Mouse (Mus musculus) ovary, postnatal 10 days (tissue): Measurements from ENCODE around the gene H2-Q7.
"Not testable (repeated sequence)": the region's sequence is repeated elsewhere in the genome, so short reads cannot be mapped to it uniquely, and the experiment has no call there.

Source experiments
- DNase-seq: peaks from one replicate; pipeline ENCODE4 v3.0.0; 2022; ENCODE audit warnings: low spot score

The H2-Q7 gene

DNA sequence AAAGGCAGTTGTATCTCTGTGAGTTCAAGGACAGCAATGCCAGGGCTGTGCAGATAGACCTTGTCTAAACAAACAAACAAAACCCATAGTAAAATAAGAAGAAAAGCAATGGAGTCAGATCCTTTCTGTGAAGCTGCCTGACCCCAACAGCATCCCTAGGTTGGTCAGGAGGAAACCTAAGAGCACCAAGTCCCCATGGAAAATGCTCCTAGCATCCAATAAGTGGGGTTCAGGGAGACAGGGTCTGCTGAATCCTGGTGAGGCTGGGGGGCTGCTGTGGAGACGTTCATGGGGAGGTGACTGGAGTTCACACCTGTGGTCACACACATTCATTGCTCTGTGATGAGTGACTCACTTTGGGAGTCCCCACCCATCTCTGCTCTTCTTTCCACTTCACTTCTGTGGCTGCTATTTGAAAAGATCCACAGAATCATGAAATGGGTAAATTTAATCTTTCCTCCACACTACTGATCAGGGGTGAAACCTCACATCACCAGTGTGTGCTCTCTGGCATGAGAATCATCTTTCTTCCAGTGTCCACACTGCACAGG, 1.5 kb upstream of the H2-Q7 start:
- DNase-seq: not testable (repeated sequence)

DNA sequence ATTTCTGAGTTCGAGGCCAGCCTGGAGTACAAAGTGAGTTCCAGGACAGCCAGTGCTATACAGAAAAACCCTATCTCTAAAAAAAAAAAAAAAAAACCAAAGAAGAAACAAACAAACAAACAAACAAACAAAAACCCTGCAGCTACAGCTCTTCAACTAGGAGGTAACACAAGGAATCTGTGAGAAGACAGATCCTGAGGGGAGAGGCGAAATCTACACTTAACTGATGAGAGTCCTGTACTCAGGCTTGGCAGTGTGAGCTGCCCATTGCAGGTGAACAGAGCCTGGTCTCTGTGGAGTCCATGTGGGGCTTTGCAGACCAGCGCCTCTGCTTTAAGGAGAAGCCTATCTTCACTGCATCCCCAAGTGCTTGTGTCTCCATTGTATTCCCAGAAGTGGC, 560 bp upstream of the H2-Q7 start:
- not testable (repeated sequence) for DNase-seq

DNA sequence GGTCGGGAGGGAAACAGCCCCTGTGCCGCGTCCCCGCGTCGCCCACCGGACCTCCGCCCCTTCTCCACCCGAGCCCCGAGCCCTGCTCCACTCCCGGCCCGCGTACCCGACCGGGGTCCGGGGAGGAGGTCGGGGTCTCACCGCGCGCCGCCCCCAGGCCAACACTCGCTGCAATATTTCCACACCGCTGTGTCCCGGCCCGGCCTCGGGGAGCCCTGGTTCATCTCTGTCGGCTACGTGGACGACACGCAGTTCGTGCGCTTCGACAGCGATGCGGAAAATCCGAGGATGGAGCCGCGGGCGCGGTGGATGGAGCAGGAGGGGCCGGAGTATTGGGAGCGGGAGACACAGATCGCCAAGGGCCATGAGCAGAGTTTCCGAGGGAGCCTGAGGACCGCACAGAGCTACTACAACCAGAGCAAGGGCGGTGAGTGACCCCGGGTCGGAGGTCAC, 366 bp downstream of the H2-Q7 start:
- not testable (repeated sequence) for DNase-seq

GRCm38 (mm10) chr17:35439925-35440645, 1.1 kb downstream of the H2-Q7 start:
- DNase-seq: not testable (repeated sequence)

GRCm38 (mm10) chr17:35442376-35442775, 3.4 kb downstream of the H2-Q7 start:
- not testable (repeated sequence) for DNase-seq

DNA sequence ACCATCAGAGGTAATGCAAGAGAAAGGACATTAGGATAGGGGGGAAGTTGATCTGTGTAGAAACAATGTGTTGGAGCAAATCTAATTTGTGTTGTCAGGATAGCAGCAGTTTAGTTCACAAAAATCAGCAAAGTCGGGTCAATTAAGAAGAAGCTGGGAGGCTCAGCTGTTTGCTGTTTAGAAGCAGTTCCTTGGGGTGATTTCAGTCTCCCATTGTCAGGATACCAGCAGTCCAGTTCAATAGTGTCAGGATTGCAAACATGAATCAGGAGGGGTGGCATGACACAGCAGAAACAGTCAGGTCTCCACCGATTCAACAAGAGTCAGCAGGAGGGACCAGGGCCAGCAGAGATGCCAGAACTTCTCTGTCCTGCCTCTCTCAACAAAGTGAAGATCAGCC, 5.6 kb downstream of the H2-Q7 start:
- not testable (repeated sequence) for DNase-seq

DNA sequence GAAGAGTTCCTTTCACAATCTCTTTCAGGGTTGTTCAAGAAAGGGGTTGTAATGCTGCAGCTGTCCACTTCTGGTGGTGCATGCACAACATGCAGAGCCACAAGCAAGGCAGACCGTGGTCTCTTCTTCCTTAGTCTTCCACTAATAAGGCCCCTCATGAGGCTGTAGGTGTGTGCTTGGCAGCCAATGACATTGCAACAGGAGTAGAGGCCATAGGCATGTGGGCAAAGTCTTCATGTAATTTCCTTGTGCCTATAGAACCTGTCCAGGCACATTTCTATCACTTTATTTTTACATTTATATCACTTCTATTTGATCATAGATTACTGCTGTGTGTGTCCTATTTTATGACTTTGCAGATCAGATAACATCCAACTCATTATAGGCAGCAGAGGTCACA, 19.3 kb downstream of the H2-Q7 start:
- DNase-seq: not testable (repeated sequence)

DNA sequence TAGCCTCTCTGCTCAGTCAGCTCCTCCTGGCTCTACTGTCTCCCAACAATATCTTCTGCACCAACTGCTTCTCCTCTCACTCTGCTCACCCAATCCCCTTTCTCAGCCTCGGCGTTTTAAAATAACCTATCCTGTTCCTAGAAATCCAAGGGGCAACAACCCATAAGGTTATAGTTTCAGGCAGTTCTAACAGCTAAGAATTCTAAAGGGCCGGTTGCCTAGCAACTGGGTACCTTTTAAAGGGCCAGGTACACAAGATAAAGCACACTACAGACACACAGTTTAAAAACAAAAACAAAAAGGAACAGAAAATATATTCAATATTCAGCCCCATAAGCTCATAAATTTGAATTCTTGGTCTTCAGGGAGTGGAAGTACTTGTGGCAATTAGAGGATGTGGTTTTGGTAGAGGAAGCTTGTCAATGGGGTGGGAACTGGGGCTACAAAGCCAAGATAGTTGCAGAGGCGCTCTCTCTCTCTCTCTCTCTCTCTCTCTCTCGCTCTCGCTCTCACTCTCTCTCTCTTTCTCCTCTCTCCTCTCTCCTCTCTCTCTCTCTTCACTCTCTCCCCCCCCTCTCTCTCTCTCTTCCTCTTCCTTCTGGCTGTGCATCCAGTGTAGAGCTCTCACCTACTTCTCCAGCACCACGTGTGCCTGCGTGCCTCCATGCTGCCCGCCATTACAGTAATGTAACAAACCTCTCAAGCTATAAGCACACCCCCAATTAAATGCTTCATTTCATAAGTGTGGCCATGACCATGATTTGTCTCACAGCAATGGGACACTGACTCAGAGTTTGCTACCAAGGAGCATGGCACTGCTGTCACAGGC, 21.8 kb downstream of the H2-Q7 start:
- not testable (repeated sequence) for DNase-seq

DNA sequence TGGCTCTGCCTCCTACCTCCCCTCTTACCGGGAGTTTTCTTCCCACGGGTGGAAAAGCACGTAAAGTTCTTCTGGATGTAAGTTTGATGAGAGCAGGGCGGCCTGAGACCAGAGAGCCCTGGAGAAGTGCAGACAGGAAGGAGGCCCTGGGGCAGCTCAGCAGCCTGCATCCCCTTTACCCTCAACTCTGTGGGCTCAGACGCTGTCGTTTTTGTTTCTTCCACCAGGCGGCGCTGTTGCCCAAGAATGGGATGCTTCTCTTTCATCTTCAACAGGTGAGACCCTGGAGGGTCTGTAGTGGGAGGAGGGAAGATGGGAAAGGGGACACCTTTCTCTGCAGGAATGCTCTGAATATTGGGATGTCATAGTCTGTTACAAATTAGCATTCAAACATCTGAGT, 26.7 kb downstream of the H2-Q7 start:
- DNase-seq: not testable (repeated sequence)

DNA sequence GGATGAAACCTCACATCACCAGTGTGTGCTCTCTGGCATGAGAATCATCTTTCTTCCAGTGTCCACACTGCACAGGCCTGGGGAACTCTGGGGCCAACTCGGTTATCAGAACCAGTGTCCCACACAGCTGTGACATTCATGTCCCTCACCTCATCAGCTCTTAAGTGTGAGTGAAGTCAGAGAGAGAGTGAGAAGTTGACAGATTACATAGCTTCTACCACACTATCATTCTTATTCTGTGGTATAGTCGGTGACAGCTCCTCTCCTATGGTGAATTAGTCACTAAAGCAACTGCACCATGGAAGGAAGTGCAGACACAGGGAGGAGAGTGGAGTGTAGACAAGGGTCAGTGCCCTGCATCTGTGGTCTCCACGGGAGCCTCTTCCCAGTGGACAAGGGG, 30.0 kb downstream of the H2-Q7 start:
- DNase-seq: not testable (repeated sequence)

- DNase-seq: no peak
Observed at GRCm38 (mm10) chr17:35469842-35470751, 31.1 kb downstream of the H2-Q7 start, which contains the start of gene H2-Q10. Gene H2-Q10 (plus strand): TSS chr17:35470089.

DNA sequence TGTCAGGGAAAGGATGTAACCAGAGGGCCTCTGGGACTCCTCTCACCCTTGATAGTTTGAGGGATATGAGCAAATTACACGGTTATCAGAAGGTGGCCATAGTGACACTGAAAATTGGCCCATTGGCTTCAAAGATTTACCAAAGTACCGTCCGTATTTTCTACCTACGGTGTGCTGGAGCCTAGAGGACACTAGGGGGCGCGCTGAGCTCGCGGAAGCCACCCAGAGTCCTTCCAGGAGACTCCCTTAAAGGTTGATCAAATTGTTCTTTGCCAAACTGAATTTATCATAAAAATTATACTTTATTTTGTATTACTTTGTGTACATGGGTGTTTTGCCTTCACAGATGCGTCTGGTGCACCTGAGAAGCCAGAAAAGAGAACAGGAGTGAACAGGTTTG, 45.1 kb downstream of the H2-Q7 start:
- DNase-seq: peak; percentile 18

DNA sequence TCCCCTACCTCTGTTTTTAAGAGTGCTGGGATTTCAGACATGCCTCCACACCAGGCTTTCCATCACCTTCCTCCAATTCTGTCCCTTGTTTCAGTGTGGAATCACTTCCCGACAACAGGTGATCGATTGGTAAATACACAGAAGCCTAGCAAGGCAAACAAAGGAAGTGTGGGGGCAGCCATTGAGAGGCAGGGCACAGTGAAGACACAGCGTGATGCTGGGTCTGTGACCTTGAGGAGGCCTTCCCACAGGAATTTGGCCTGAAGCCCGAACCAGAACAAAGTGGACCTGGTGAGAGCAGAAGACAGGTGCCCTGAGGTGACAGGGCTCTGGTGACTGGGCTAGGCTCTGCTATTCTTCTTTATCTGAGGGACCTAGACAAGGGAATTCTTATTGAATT, 46.7 kb downstream of the H2-Q7 start:
- no peak for DNase-seq

GRCm38 (mm10) chr17:35486726-35487125, 47.8 kb downstream of the H2-Q7 start:
- no peak for DNase-seq

- DNase-seq: no peak
Observed at GRCm38 (mm10) chr17:35488041-35488440, 49.1 kb downstream of the H2-Q7 start.

DNA sequence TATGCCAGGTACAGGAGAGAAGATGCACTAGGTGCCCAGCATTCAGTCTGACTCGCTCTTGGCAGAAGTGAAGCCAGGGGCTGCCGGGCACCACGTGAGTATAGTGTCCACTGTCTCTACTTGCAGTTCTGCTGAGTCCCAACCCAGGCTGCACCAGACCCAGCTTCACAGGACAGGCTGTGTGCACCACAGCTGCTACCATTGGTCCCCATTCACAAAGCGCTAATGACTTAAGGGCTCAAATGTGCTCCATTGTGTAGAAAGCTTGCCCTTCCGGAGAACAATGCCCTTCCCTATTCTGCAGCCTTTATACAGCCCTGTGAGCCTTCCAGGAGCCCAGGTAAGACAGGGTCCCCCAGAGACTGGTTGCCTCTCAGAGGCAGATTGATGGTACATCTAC, 51.4 kb downstream of the H2-Q7 start:
- DNase-seq: no peak
